Mouse (Mus musculus) testis, adult 2 months (tissue): ENCODE measurements at regions not wholly inside any gene's neighbourhood (a gene's known extent, or its start where the extent isn't known, plus 50 kb on each side); places are given as distances from the start of the nearest gene placed in this dataset.

Experiments used
- CTCF ChIP-seq: fragments of 200-500 bp; IDR thresholded peaks from 2 replicates; pipeline ENCODE4 v1.5.1; 2012; ENCODE audit warnings: low read depth, mild to moderate bottlenecking, inconsistent platforms, low read length, moderate library complexity; ENCODE audit not compliant: control insufficient read depth, insufficient read depth, insufficient replicate concordance
- POLR2A ChIP-seq: fragments of 200-500 bp; IDR thresholded peaks from 2 replicates; pipeline ENCODE4 v1.6.1; 2012; ENCODE audit warnings: low read depth, mild to moderate bottlenecking, inconsistent platforms, low read length, moderate library complexity; ENCODE audit not compliant: control insufficient read depth

DNA sequence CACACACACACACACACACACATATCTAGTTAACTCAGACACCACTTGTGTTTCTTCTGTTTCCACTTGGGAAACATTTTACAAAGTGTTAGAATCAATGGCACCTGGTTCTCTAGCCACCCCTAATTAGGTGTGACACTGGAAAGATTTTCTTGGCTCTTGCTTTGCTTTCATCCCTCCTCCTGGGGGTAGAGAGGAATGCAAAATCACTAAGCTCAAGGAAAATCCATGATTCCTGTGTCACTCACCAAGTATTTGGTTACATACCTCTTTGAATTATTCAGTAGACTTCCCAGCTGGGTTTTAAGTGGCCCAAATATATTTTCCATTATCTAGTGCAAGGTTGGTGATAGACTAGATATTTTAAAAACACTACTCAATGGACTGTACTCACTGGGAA lies 676.5 kb upstream of the Ptbp2 start:
- TF ChIP-seq CTCF (no peak), POLR2A (no peak)
